Mouse (Mus musculus) cortical plate, adult 2 months (tissue): ENCODE results near the gene Txn2.

Experiments used
- CTCF ChIP-seq: fragments of 200-500 bp; IDR thresholded peaks from 2 replicates; pipeline ENCODE4 v1.5.1; 2011; ENCODE audit warnings: mild to moderate bottlenecking, control low read depth, low read length; ENCODE audit not compliant: insufficient read depth; ENCODE audit errors: extremely low read depth
- POLR2A ChIP-seq: fragments of 200-500 bp; IDR thresholded peaks from 2 replicates; pipeline ENCODE4 v1.6.1; 2011; ENCODE audit warnings: mild to moderate bottlenecking, low read length, control low read depth; ENCODE audit not compliant: insufficient read depth; ENCODE audit errors: extremely low read depth

GRCm38 (mm10) chr15:77906545-77906944 lies 22.3 kb downstream of the Txn2 start:
- no peak for TF ChIP-seq CTCF
- no peak for TF ChIP-seq POLR2A
